Mouse (Mus musculus) spleen, adult 2 months (tissue): Measurements from ENCODE around the gene Slc25a11.

Experiments
- CTCF ChIP-seq: fragments of 200-500 bp; IDR thresholded peaks from 2 replicates; pipeline ENCODE4 v1.5.1; 2011; ENCODE audit warnings: mild to moderate bottlenecking, inconsistent platforms; ENCODE audit not compliant: insufficient read depth, insufficient read length, insufficient replicate concordance; ENCODE audit errors: extremely low read depth
- POLR2A ChIP-seq: fragments of 200-500 bp; IDR thresholded peaks from 2 replicates; pipeline ENCODE4 v1.6.1; 2011; ENCODE audit warnings: low read depth, low read length, inconsistent platforms

- no peak for TF ChIP-seq CTCF
- TF ChIP-seq POLR2A: no peak
These were observed 2.6 kb downstream of the Slc25a11 start for GRCm38 (mm10) chr11:70644564-70645103.
